Mouse (Mus musculus): ENCODE measurements around the gene Dennd2a.
A peak's percentile ranks its signal among the peaks of the same experiment; 100 is the strongest.

The Dennd2a gene

DNA sequence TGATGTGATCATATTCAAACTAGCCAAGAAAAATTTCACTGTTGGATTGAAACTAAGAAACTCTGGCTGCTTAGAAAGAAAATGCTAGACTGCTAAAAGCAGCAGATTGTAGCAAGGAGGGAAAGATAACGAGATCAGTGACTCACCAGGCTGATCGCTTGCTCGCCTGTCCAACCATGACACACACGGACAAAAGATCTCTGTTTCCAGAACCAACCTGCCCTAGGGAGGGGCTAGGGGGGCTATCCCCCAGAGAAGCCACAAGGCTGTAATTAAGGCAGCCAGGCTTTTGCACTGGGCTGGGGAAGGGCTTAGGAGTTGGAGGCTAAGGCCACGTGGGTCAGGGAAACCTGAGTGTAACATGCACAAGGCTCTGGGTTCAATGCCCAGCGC, 41.9 kb downstream of the Dennd2a start:
- ATAC-seq (ENCODE audit: low TSS enrichment): peak; percentile 84

DNA sequence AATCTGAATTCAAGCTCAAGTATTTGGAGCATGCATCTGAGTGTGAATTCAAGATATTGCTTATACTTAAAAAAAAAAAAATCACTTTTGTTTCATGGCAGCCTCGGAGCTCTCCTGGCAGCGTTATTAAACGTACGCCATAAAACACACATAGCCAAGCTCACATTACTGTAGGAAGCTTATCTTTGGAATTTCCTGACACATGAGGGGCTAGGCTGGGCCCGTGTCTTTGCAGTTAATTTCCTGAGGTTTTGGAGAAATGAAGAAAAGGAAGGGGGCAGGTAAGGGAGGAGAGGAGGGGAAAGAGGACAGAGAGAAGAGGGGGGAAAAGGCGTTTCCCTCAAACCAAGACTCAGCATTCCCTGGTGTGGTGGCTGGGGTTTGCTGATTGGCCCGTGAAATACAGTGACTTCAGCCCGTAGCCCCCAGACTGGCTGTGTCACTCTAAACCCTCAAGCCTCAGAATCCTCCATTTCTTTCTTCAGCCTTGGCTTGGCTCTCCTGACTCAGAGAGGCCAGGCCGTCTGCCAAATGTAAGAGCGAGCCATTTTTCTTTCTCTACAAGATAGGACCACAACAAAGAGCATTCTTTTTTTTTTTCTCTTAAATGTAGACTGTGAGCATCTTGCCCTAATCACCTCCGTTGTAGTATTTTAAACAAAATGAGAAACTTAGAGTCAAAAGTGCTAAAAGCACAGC, 42.5 kb downstream of the Dennd2a start:
- peak; percentile 82 for ATAC-seq (ENCODE audit: low TSS enrichment)

DNA sequence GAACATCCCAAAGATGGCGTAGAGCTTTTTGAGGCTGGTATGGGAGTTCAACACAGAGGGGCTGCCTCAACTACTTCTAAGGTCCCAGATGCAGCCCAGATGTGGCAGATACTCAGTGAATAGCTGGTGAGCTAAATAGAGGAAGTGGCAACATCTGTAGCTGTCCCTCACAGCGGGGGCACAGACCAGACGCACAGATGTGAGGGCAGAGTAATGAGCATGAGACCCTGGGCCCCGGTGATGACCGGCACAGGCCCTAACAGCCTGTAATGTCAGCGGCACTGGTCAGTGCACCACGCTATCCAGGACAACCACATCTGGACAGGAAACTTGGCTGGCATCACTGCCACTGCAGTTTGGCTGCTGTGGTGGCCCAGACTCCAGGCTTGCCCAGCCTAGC, 54.2 kb downstream of the Dennd2a start:
- ATAC-seq (ENCODE audit: low TSS enrichment): no peak

DNA sequence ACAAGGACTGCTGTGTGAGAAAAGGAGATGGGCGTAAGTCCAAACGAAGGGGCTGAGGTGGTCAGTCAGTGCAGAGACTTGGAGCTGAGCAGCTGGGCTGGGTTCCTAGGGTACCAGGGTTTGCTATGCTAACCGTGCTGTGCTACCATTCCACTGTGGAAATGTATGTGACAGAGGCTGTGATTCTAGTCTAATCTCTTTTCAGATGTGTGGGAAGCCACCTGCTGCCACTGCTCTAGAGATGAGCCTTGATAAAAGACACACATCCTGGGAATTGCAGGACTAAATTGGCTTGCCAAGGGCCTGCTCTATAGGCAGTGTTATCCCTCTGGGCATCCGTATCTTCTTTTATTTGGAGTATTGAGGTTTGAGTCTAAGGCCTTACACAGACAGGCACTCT, 60.5 kb downstream of the Dennd2a start:
- peak; percentile 53; the same call in 1 of the 2 replicates for ATAC-seq (ENCODE audit: low TSS enrichment)

DNA sequence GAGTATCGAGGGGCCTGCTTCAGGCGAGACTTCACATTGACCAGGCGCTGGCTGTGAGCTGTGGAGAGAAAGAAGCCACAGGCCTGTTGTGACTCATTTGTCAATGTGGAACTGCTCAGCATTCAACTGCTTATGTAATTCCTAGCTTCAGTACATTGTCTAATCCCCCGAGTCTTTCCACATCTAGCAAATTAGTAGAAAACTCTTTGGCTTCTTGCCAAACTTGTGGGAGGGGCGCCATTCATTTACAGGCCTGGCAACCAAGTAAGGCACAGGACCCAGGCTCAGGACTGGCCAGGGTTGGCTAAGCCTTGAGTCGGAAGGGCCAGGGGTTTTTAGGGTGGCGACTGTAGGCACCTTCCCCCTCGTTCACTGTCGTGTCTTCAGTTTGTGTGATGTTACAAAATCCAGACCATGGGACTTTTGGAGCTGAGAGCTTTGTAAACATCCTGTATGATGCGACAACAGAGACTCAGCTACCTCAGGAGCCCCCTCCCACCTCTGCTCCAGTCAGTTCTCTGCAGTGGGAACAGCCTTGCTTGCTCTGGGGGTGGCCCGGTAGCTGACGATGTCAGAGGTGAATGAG, 64.4 kb downstream of the Dennd2a start:
- ATAC-seq (ENCODE audit: low TSS enrichment): peak; percentile 83

DNA sequence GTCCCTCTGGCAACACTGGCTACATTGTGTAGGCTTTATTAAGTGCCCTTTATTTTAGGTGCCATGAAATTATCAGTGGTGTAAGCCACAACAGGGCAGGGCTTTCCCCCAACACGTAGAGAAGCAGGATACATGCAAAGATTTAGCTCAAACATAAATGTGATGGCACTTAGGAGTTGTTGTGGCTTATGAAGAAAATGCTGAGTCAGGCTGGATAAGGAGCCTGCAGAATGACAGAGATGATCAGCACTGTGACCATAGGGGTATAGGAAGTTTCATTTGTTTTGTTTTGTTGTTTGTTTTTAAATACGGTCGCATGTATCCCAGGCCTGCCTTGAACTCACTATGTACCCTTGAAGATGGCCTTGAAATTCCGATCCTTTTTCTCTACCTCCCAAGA, 65.5 kb downstream of the Dennd2a start:
- no peak for ATAC-seq (ENCODE audit: low TSS enrichment)

DNA sequence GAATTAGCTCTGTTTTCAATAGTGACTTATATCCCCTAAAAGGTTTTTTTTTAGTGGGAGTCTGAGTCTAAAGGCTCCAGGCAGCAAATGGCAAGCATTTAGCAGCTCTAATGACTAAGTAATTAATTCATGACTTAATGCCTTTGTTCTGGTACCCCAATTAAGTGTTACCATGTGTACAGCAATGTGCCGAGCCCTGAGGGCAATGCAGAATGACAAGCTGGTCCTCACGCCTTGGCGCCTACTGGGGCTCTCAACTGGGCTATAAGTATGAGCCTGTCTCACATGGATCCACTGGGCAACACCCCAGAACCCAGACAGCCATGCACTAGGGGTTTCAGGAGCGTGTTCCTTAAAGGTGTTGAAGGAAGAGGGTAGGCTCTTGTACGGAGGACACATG, 66.5 kb downstream of the Dennd2a start:
- ATAC-seq (ENCODE audit: low TSS enrichment): no peak

DNA sequence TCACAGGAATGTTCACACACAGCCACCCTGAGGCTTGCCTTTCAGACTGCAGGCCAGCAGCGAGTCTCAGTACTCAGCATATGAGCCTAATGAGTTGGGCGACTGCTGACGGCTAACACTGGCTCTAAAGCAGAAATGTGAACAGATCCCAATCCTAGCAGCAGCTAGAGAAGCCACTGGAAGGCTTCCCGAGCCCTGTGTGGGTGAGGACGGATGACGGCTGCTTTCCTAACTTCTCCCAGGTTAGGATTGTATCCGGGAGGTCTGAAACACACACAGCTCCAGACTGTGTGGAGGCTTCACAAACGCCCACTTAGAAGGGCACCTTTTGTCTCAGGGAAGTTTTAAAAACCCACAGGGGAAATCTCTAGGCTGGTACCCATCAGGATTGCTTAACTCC, 69.4 kb downstream of the Dennd2a start:
- peak; percentile 88 for ATAC-seq (ENCODE audit: low TSS enrichment)

DNA sequence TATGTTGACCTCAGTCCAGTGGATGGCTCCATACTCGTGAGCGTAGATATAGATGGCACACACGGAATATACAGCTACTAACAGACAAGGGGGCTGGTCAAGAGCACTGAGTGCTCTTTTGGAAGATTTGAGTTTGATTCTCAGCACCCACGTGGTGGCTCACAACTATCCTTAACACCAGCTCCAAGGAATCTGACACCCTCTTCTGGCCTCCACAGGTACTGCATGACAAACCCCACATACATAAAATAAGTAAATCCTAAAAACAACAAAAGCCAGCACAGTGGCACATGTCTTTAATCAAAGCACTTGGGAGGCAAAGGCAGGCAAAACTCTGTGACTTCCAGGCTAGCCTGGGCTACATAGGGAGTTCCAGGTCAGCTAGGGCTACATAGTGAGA, 74.0 kb downstream of the Dennd2a start:
- ATAC-seq (ENCODE audit: low TSS enrichment): no peak

DNA sequence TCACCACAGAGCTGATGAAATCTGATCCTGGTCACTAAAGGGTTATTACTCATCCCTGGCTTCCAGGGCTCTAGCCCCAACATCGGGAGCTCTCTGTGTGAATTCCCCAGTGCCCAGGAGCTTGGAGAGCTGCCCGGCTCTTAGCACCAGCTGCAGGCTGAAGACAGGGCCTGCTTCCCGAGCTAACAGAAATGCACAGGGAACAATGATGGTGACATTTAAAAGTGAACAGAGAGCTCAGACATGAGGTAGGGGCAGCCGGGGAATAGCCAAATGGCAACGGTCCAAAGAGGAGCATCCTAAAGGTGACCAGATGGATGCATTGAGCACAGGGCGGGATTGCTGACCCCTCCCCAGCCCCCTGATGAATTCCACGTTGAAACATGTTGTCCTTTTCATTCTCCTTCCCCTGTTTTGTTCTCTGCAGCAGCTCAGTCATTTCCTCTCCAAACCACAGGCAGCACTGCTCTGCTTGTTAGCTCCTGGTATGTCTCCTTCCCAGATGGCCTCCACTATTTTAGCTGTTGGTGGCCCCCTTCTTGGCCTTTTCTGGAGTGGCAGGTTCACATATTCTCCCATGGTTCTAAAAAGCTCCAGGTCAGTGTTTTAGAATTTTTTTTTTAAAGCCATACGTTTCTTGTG, 79.0 kb downstream of the Dennd2a start:
- peak; percentile 77 for ATAC-seq (ENCODE audit: low TSS enrichment)

DNA sequence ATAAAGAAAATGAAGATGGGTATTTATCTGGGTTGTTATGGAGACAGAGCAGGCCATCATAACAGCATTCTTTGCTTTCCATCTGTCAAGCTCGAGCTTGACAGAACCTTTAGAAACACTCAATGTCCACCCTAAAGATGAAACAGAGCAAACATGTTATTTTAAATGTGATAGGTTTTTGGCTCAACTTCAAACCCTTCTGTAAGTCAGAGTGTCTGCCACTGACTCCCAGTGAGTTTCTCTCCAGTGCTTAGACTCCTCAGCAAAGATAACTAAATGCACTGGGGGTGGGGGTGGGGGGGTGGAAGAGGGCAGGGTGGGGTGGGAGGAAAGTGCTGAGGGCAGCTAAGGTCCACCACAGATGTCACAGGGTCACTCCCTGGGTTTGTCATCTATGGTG, 81.0 kb downstream of the Dennd2a start:
- no peak for ATAC-seq (ENCODE audit: low TSS enrichment)

DNA sequence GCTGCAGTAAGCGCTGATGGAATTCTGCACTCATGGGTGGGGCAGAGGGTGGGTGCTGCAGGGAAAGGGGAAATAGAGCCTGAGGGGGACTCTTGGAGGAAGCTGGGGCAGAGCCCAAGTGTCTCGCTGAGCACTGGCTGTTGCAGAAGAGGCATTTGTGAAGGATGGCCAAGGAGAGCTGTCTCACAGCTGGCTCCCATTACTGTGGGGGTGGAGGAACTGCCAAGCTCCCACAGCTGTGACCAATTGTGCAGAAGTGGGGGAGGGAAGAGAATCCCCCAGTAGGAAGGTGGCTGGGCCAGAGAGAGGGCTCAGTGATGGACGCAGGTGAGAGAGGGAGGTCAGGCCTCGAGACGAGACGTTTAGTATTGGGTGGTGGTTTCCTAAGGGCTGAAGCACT, 83.2 kb downstream of the Dennd2a start:
- no peak for ATAC-seq (ENCODE audit: low TSS enrichment)

DNA sequence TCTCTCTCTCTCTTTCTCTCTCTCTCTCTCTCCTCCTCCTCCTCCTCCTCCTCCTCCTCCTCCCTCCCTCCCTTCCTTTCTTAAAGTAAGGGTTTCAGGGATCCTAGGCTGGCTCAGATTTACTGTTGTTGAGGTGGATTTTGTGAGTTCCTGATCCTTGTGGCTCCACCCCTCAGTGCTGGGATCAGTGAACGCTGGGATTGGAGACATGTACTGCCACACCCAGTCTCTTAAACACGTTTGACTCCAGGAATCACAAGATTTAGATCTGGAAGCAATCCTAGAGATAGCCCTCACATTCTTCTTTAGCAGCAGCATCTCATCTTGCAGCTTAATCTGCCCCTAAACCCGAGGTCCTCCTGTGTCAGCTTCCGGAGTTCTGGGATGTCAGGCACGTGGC, 84.8 kb downstream of the Dennd2a start:
- no peak for ATAC-seq (ENCODE audit: low TSS enrichment)

DNA sequence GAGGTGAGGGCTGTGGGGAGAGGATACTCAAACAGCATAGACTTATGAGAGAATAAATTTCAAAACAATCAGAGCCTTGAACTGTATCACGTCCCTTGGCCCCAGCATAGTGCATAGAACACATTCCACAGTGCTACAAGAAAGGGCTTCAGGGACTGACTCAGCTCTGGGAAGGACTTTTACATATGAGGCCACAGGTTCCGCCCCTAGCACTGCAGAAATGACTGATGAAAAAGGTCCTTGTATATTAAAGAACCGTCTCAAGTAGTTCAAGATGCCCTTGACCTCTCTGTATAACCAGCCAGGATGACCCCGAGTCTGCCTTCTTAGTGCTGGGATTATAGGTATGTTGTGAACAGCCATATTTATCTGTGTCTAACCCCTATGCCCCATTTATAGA, 85.4 kb downstream of the Dennd2a start:
- no peak for ATAC-seq (ENCODE audit: low TSS enrichment)

DNA sequence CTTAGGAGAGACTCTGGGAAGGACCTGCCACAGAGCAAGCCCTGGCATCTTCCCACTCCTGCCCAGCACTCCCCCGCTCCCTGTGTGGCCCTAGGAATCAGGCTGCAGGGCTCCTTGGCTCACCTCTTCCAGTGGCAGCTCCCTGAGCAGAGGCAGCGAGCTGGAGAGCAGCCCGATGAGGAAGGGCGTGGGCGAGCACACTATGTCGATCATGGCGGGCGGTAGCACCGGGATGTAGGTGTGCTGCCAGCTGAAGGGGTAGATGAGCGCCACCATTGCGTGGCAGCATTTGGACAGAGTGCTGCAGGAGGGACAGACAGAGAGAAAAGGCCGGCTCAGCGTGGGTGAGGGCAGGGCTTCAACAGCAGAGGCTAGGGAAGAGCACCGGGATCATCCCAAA, 87.6 kb downstream of the Dennd2a start:
- peak; percentile 81 for ATAC-seq (ENCODE audit: low TSS enrichment)

DNA sequence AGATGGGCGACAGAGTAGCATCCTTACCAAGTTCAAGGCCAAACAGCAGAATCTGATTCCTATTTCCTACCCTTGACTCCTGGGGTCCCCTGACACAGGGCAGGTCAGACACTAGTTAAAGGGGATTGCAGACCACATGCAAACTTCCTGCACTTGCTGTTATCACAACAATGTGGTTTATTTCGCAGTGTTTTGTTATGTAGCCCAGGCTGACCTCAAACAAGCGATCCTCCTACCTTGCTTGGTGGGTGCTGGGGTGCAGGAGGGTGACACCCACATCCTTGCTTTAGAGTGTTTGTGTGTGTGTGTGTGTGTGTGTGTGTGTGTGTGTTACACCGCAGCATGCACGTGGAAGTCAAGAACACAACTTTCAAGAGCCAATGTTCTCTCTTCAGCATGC, 88.2 kb downstream of the Dennd2a start:
- no peak for ATAC-seq (ENCODE audit: low TSS enrichment)

DNA sequence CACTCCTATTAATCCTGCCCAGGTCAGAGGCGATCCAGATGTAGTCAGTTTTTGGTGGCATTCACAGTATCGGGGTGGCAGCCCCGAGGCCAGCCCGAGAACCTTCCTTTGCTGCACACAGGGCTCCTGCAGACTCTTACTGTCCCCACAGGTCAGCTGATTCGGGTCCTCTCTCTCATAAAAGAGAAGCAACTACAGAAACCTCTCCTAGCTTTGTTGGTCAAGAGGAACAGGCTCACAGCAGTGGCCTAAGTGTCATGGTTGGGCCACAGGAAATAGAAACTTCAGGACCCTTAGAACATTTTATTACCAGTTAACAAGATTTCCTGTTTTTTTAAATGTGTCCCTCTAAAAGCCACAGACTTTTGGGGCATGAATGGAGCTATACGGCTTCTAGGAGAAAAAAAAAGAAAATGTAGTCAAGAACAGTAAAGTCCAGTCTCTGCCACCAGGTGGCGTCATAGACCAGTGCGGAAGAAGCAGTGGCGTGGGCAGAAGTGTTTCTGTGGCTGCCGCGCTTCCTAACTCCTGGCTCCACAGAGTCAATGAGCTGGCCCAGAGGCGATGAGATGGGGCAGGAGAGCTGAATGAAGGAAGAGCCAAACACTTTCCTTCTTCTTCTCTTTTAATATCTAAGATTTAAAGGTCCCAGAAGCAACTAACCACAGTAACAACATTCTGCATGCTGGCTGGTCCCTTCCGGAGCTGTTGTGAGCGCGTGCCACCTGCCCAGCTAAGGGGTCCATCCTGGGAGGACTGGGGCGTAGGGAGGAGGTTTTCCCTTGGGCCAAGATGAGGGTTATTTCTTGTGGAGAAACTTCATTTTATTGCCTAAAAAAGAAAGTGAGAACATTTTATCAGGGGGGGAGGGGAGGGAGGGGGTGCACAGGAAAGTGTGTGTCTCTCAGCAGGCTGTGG, 94.8 kb downstream of the Dennd2a start:
- peak; percentile 98 for ATAC-seq (ENCODE audit: low TSS enrichment)

DNA sequence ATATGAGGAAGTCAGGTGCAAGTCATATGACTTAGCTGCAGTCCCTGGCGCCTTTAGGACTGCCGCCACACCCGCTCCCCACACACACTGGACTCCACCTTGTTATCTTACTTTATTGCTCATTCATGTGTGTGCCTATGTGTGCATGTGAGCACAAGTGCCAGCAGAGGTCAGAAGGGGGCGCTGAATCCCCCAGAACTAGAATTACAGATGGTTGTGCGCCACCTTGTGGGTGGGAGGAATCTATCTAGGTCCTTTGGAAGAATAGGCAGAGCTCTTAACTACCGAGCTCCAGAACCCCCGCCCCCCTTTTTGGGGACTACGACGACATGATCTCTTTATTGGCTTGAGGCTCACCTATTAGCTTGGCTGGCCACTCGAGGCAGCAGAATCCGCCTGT, 97.6 kb downstream of the Dennd2a start:
- ATAC-seq (ENCODE audit: low TSS enrichment): no peak

DNA sequence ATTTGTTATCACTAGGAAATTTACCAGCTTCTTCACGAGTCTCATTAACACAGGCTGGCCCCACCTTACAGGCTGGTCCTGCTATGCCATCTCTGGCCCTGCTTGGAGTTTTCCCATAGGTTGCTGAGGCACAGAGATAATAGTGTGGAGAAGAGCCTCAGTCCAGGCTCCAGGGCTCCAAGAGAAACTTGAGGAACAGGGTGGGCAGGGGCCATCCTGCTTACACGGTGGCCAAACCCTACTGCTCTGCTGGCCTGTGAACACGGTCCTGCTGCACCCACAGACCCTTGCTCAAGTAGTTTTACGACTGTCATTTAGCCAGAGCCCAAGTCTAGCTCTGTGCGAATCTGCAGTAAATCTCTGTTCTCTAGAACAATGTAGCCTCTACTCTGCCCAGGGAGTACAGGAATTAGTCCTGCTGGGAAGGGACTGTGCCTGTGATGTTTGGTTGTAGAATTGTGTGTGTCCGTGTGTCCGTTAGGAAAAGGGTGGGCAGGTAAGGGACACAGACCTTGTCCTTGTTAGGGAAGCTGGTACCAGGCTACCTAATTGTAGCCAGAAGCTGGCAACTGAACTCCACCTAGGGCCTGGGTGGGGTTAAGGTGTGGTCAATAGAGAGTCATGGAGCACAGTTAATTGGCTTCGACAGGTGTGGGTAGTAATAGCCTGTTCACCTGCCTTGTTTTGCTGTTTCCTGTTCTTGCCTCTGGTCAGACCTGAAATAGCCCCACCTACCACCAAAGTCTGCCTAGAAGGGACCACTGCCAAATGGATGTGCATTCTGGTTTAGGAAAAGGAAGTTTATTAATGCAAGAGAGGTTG, 102.1 kb downstream of the Dennd2a start:
- no peak for ATAC-seq (ENCODE audit: low TSS enrichment)

DNA sequence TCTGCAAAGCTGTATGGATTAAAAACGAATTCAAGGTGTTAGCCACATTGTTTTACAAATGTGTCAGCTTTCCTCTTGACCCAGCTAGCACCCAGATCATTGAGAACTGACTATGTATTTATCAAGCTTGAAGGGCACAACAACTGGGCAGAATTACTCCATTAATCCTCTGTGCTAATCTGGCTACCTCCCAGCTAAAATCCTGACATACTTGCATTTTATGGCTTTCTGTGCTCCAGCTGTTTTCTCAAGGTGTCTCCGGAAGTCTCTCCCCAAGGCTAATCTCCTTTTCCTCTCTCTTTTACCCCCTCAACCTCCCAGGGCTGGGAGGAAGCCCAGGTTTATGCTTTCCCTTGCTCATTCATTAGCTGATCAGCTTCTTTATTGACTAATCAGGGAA, 103.1 kb downstream of the Dennd2a start:
- no peak for ATAC-seq (ENCODE audit: low TSS enrichment)

DNA sequence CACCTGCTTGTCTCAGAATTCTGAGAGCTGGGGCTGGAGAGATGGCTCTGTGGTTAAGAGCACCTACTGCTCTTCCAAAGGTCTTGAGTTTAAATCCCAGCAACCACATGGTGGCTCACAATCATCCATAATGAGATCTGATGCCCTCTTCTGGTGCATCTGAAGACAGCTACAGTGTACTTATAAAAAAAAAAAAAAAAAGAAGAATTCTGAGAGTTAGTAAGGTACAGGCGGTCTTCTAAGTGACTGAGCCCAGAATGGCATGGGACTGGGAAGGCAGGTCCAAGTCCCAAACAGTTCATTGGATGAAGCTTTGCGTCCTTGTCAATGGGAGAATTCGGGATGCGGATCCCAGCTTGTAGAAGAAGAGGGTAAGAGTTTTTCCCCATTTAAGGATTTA, 104.1 kb downstream of the Dennd2a start:
- no peak for ATAC-seq (ENCODE audit: low TSS enrichment)

DNA sequence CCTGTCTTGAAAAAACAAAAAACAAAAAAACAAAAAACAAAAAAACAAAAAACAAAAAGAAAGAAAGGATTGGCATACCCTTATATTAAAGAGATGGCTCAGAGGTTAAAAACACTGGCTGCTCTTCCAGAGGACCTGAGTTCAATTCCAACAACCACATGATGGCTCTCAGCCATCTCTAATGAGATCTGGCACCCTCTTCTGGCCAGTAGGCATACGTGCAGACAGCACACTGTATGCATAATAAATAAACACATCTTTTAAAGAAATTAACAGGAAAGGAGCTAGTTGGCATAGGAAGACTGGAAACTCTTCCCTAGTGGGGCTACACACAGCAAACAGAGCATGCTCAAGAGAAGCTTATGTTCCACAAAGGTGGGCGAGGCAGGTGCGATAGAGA, 106.6 kb downstream of the Dennd2a start:
- no peak for ATAC-seq (ENCODE audit: low TSS enrichment)
